Mouse (Mus musculus): ENCODE data around the gene Tmem14a. TPM values are rescaled to one million over a fixed set of nuclear protein-coding genes. Genes with fewer than 3 reads are reported as not detected.
"Not testable (repeated sequence)": the region's sequence is repeated elsewhere in the genome, so short reads cannot be mapped to it uniquely, and the experiment has no call there.

Tmem14a gene
- total and polyA plus RNA-seq, 3 experiments: 1.6 to 4.3 (median 2.8) TPM

- dilution Hi-C loops (cut with MboI; ENCODE audit: extremely low pct_ligation_motif_present, extremely low pct_unique_long_range_greater_than_20kb, low sequenced_read_pairs): not testable (repeated sequence)
Observed at GRCm38 (mm10) chr1:21228740-21229722, 10.7 kb downstream of the Tmem14a start.

GRCm38 (mm10) chr1:21230376-21230775 lies 12.0 kb downstream of the Tmem14a start:
- no peak for TF ChIP-seq MAFK (IDR thresholded peaks at IDR 0.05; ENCODE audit: insufficient replicate concordance, low read length)
- no peak for TF ChIP-seq JUND (conservative IDR thresholded peaks at IDR 0.05; ENCODE audit: low read depth, low read length)
- no peak for TF ChIP-seq UBTF (IDR thresholded peaks at IDR 0.05; ENCODE audit: low read depth, low read length)
- no peak for TF ChIP-seq MYC (IDR thresholded peaks at IDR 0.05; ENCODE audit: low read depth, low read length)
- TF ChIP-seq HCFC1 (IDR thresholded peaks at IDR 0.05; ENCODE audit: low read depth, low read length): no peak
- no peak for TF ChIP-seq ETS1 (conservative IDR thresholded peaks at IDR 0.05; ENCODE audit: low read depth, low read length)
- TF ChIP-seq NELFE (IDR thresholded peaks at IDR 0.05; ENCODE audit: low read depth, low read length): no peak
- no peak for TF ChIP-seq MEF2A (IDR thresholded peaks at IDR 0.05; ENCODE audit: borderline replicate concordance, low read depth, low read length)
- TF ChIP-seq MAX (IDR thresholded peaks at IDR 0.05; ENCODE audit: low read length): no peak
- no peak for TF ChIP-seq ZMIZ1 (IDR thresholded peaks at IDR 0.05; ENCODE audit: low read depth, low read length)
- Histone ChIP-seq H3K27ac (ENCODE audit: insufficient read depth, low read depth) (no peak overlapping the region), H3K4me1 (ENCODE audit: control insufficient read depth in 1 of 2, insufficient read depth in 2 of 2) (no peaks in the 10 kb centered on the region), H3K9me3 (replicated peaks; ENCODE audit: low read length) (no peaks in the 10 kb centered on the region), H3K4me2 (ENCODE audit: insufficient read depth, low read depth, poor library complexity, severe bottlenecking) (no peak overlapping the region), H3K36me3 (replicated peaks in 1 of 2; ENCODE audit: control insufficient read depth in 1 of 2, insufficient read depth in 1 of 2, low read length in 1 of 2) (no peaks in the 10 kb centered on the region), H3K4me3 (replicated peaks in 1 of 3; ENCODE audit: low read depth in 2 of 3, low read length in 2 of 3, poor library complexity in 1 of 3) (no peak overlapping the region), H3K79me2 (replicated peaks; ENCODE audit: control insufficient read depth, extremely low read depth, insufficient read depth, poor library complexity, severe bottlenecking) (no peaks in the 10 kb centered on the region), H3K27me3 (replicated peaks) (no peaks in the 10 kb centered on the region), H3K9ac (ENCODE audit: insufficient read depth, low read depth) (no peak overlapping the region)
- no peak for DNase-seq (ENCODE audit: extremely low read depth)
- dilution Hi-C loops (cut with MboI; ENCODE audit: extremely low pct_ligation_motif_present, extremely low pct_unique_long_range_greater_than_20kb, low sequenced_read_pairs) (no loop called here), in situ Hi-C loops (cut with MboI; ENCODE audit: low pct_ligation_motif_present, low pct_unique_long_range_greater_than_20kb, low sequenced_read_pairs) (no loop called here)

More at GRCm38 (mm10) chr1:21228740-21229722, 10.7 kb downstream of the Tmem14a start:
- H3K79me2 ChIP-seq (replicated peaks; ENCODE audit: control insufficient read depth, extremely low read depth, insufficient read depth, poor library complexity, severe bottlenecking); H3K4me1 ChIP-seq (ENCODE audit: control insufficient read depth in 1 of 2, insufficient read depth in 2 of 2); H3K9ac ChIP-seq (ENCODE audit: insufficient read depth, low read depth); in situ Hi-C loops (cut with MboI; ENCODE audit: low pct_ligation_motif_present, low pct_unique_long_range_greater_than_20kb, low sequenced_read_pairs); H3K27me3 ChIP-seq (replicated peaks); H3K27ac ChIP-seq (ENCODE audit: insufficient read depth, low read depth); H3K36me3 ChIP-seq (replicated peaks in 1 of 2; ENCODE audit: control insufficient read depth in 1 of 2, insufficient read depth in 1 of 2, low read length in 1 of 2); H3K9me3 ChIP-seq (replicated peaks; ENCODE audit: low read length); DNase-seq (ENCODE audit: extremely low read depth); H3K4me2 ChIP-seq (ENCODE audit: insufficient read depth, low read depth, poor library complexity, severe bottlenecking); H3K4me3 ChIP-seq (replicated peaks in 1 of 3; ENCODE audit: low read depth in 2 of 3, low read length in 2 of 3, poor library complexity in 1 of 3): not testable (repeated sequence)

All from CH12.LX (cell line).